Mouse (Mus musculus): ENCODE data around the gene Fbxo6. TPM values are rescaled to one million over a fixed set of nuclear protein-coding genes. Genes with fewer than 3 reads are reported as not detected.

Fbxo6 gene
- polyA plus RNA-seq, 1 experiment from 2014 or later: 16.0 TPM

DNA sequence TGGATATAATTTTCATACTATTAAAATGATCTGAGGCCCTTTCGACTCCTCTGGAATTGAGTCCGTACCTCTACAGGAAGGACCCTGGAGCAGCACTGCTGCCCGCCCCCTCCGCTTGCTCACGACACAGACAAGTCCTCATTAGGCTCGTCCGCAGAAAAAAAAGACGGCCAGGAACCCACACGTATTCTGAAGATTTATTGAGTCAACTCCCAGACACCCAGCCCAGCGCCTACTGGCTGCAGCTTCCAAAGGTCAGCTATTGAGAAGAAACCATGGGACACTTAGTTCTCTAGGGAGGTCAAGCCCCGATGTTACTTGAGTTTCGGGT is 12.2 kb downstream of the Fbxo6 start:
- Histone ChIP-seq H3K4me1 (replicated peaks) (no peaks in the 10 kb centered on the region), H3K9me3 (no peaks in the 10 kb centered on the region), H3K27me3 (replicated peaks) (peaks cover 4% of the 10 kb centered on the region; the same call in 1 of the 2 replicates), H3K4me3 (replicated peaks) (peak overlapping the region; percentile 61), H3K9ac (peak overlapping the region; percentile 41), H3K36me3 (no peaks in the 10 kb centered on the region), H3K27ac (peak overlapping the region; percentile 78; the same call in 1 of the 2 replicates), H3K4me2 (replicated peaks) (peak overlapping the region; percentile 95)
- no peak; the same call in 1 of the 2 replicates for ATAC-seq
- 2% methylated on average over 12 of the region's 12 CpGs for WGBS

- no peaks in the 10 kb centered on the region for H3K36me3 ChIP-seq
- 71% methylated on average over 8 of the region's 8 CpGs for WGBS
- H3K4me2 ChIP-seq (replicated peaks): no peak overlapping the region
- H3K27ac ChIP-seq: no peak overlapping the region
- no peak overlapping the region for H3K4me3 ChIP-seq (replicated peaks)
- ATAC-seq: no peak
- H3K27me3 ChIP-seq (replicated peaks): peaks cover 4% of the 10 kb centered on the region; the same call in 1 of the 2 replicates
- H3K4me1 ChIP-seq (replicated peaks): no peaks in the 10 kb centered on the region
- H3K9ac ChIP-seq: no peak overlapping the region
- H3K9me3 ChIP-seq: no peaks in the 10 kb centered on the region
Measured at GRCm38 (mm10) chr4:148137503-148137902, 14.4 kb downstream of the Fbxo6 start.

DNA sequence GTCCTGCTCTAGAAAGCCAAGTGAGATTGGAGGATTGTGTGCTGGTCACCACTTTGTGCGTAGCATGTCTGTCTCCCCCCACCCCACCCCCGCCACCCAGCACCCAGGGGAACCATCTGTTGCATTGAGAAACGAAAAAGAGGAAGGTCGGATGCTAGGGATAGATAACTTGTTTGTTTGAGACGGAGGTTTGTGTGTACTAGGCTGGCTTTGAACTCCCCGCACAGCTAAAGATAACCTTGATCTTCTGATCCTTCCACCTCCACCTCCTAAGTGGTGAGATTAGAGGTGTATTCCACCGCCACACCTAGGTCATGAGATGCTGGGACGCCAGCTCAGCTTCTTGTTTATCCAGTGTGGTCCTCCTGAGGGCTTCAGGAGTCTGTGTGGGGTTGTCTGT is 17.0 kb downstream of the Fbxo6 start:
- no peak for ATAC-seq
- Histone ChIP-seq H3K27me3 (replicated peaks) (peaks cover 26% of the 10 kb centered on the region), H3K9ac (no peak overlapping the region), H3K9me3 (no peaks in the 10 kb centered on the region), H3K36me3 (no peaks in the 10 kb centered on the region), H3K27ac (no peak overlapping the region), H3K4me2 (replicated peaks) (no peak overlapping the region), H3K4me3 (replicated peaks) (no peak overlapping the region), H3K4me1 (replicated peaks) (peaks cover 12% of the 10 kb centered on the region)
- 65% methylated on average over 8 of the region's 8 CpGs for WGBS

DNA sequence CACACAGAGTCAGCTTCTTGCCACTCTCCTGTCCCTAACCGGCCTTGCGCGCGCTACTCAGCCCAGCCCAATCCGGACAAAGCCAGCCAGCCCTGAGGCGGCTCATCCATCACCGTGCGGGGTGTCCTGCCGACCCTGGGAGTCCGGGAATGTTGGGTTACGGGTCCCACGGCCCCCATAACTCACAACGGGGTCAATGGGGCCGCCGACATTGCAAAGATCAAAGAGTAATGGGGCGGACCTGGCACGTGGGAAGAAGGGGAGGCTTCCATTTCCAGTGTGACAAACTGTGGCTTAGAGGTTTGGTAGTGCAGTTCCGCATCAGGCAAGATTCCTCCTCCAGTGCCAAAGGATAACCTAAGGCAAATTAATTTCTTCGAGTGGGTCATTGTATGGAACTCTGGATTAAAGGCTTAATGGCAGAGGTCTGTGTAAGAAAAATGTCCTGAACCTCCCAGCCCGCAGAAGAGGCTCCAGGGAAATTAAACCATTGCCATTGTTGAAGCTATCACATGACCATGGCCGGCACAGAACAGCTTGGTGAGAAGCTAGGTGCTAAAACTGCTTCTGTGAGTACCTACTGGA is 20.4 kb downstream of the Fbxo6 start:
- no peak overlapping the region for H3K27ac ChIP-seq
- peak overlapping the region; percentile 60 for H3K4me3 ChIP-seq (replicated peaks)
- H3K36me3 ChIP-seq: no peaks in the 10 kb centered on the region
- ATAC-seq: no peak
- H3K4me2 ChIP-seq (replicated peaks): peak overlapping the region; percentile 97
- H3K27me3 ChIP-seq (replicated peaks): peaks cover 47% of the 10 kb centered on the region
- WGBS: 2% methylated on average over 21 of the region's 21 CpGs
- peaks cover 12% of the 10 kb centered on the region for H3K4me1 ChIP-seq (replicated peaks)
- no peak overlapping the region for H3K9ac ChIP-seq
- no peaks in the 10 kb centered on the region for H3K9me3 ChIP-seq

GRCm38 (mm10) chr4:148130561-148131413 is 21.2 kb downstream of the Fbxo6 start, which contains the start of gene Draxin:
TSS of gene Draxin (minus strand) at chr4:148130698.
- H3K4me3 ChIP-seq (replicated peaks): peak within 1 kb of the TSS; percentile 60
- H3K9ac ChIP-seq: peak within 1 kb of the TSS; percentile 34
- no peaks in the 10 kb centered on the region for H3K9me3 ChIP-seq
- peak; percentile 91 for ATAC-seq
- peaks cover 12% of the 10 kb centered on the region for H3K4me1 ChIP-seq (replicated peaks)
- peaks cover 47% of the 10 kb centered on the region for H3K27me3 ChIP-seq (replicated peaks)
- under 1% methylated on average over 77 of the region's 87 CpGs for WGBS
- no peaks in the 10 kb centered on the region for H3K36me3 ChIP-seq
- H3K27ac ChIP-seq: peak within 1 kb of the TSS; percentile 44; the same call in 1 of the 2 replicates
- peak within 1 kb of the TSS; percentile 97 for H3K4me2 ChIP-seq (replicated peaks)

DNA sequence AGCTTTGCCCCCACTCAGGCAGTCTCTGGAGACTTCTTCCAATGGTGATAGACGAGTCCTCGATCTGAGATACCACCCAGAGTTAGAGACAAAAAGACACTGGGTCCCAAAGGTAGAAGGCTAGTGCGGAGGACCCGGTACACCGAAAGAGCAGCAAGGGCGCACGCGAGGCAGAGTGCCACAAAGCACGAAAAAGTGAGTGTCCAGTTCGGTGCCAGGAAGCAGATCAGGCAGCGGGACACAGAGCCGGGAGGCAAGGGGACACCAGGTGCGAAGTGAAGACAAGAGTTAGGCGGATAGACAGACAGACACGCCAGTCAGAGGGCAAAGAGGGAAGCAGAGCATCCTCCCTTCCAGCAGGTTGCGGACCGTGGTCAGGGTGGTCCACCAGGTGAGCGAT is 21.8 kb downstream of the Fbxo6 start, which contains the start of gene Mad2l2:
Mad2l2 (plus strand) TSS at position 252 of the 400 bp plus-strand sequence.
- no peaks in the 10 kb centered on the region for H3K36me3 ChIP-seq
- no peaks in the 10 kb centered on the region for H3K9me3 ChIP-seq
- WGBS: 1% methylated on average over 18 of the region's 18 CpGs
- peak within 1 kb of the TSS; percentile 34 for H3K9ac ChIP-seq
- no peak; the same call in 1 of the 2 replicates for ATAC-seq
- H3K27ac ChIP-seq: peak within 1 kb of the TSS; percentile 44; the same call in 1 of the 2 replicates
- peak within 1 kb of the TSS; percentile 97 for H3K4me2 ChIP-seq (replicated peaks)
- H3K4me1 ChIP-seq (replicated peaks): peaks cover 12% of the 10 kb centered on the region
- H3K4me3 ChIP-seq (replicated peaks): peak within 1 kb of the TSS; percentile 60
- H3K27me3 ChIP-seq (replicated peaks): peaks cover 47% of the 10 kb centered on the region

DNA sequence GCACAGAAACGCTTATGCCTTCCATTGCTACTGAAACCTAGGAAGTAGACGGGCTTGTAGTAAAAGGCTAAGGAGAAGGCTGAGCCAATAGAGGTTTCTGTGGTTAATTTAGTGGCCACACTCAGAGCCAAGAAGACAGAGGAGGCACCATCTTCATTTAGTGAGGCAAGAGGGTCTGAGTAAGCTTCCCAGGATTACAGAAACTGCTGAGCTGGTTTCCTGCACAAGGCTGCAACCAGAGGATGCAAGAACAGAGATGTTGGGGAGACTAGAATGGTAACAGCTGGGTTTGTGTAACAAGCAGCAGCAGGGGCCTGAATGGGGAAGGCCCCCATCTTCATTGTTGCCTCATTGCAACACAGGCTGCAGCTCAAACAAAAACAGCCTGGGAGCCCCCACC is 23.3 kb downstream of the Fbxo6 start:
- no peaks in the 10 kb centered on the region for H3K9me3 ChIP-seq
- ATAC-seq: no peak
- H3K27ac ChIP-seq: no peak overlapping the region
- H3K4me1 ChIP-seq (replicated peaks): peaks cover 12% of the 10 kb centered on the region
- peaks cover 47% of the 10 kb centered on the region for H3K27me3 ChIP-seq (replicated peaks)
- WGBS: 64% methylated on average over 2 of the region's 2 CpGs
- no peak overlapping the region for H3K9ac ChIP-seq
- H3K4me2 ChIP-seq (replicated peaks): no peak overlapping the region
- H3K36me3 ChIP-seq: no peaks in the 10 kb centered on the region
- H3K4me3 ChIP-seq (replicated peaks): no peak overlapping the region

DNA sequence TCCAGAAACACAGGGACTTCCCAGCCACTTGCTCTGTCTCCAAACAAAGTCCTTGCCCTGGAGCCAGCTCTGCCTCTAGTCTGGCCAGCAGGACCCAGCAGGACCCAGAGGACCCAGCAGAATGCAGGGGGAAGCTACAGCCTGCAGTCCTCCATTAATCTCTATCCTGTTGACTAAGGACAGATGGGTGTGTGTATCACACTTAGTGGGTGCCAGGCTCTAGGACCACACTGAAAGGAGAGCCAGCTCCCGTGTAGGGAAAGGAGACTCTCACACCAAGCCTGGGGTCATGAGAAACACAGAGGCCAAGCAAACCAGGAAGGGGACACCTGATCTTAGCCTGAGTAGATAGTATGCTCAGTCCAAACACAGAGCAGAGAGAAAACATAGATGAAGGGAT is 23.7 kb downstream of the Fbxo6 start:
- Histone ChIP-seq H3K4me2 (replicated peaks) (no peak overlapping the region), H3K9ac (no peak overlapping the region), H3K4me3 (replicated peaks) (no peak overlapping the region), H3K27me3 (replicated peaks) (peaks cover 47% of the 10 kb centered on the region), H3K4me1 (replicated peaks) (peaks cover 12% of the 10 kb centered on the region), H3K27ac (no peak overlapping the region), H3K36me3 (no peaks in the 10 kb centered on the region), H3K9me3 (no peaks in the 10 kb centered on the region)
- WGBS: 54% methylated on average over 1 of the region's 1 CpGs
- ATAC-seq: no peak

- Histone ChIP-seq H3K9ac (no peak overlapping the region), H3K36me3 (no peaks in the 10 kb centered on the region), H3K9me3 (no peaks in the 10 kb centered on the region), H3K4me1 (replicated peaks) (no peaks in the 10 kb centered on the region), H3K27me3 (replicated peaks) (peaks cover 2% of the 10 kb centered on the region), H3K4me3 (replicated peaks) (no peak overlapping the region), H3K27ac (no peak overlapping the region), H3K4me2 (replicated peaks) (no peak overlapping the region)
- ATAC-seq: no peak
- WGBS: 62% methylated on average over 3 of the region's 3 CpGs
Measured at GRCm38 (mm10) chr4:148122694-148123066, 29.3 kb downstream of the Fbxo6 start.

- no peak overlapping the region for H3K4me3 ChIP-seq (replicated peaks)
- 0 out of 2 replicates have a peak, but pooled peaks have one; percentile 15 for ATAC-seq
- no peak overlapping the region for H3K4me2 ChIP-seq (replicated peaks)
- no peaks in the 10 kb centered on the region for H3K9me3 ChIP-seq
- 28% methylated on average over 6 of the region's 6 CpGs for WGBS
- no peaks in the 10 kb centered on the region for H3K4me1 ChIP-seq (replicated peaks)
- H3K9ac ChIP-seq: no peak overlapping the region
- H3K36me3 ChIP-seq: no peaks in the 10 kb centered on the region
- H3K27ac ChIP-seq: no peak overlapping the region
- H3K27me3 ChIP-seq (replicated peaks): no peaks in the 10 kb centered on the region
Measured at GRCm38 (mm10) chr4:148121982-148122693, 29.8 kb downstream of the Fbxo6 start.

DNA sequence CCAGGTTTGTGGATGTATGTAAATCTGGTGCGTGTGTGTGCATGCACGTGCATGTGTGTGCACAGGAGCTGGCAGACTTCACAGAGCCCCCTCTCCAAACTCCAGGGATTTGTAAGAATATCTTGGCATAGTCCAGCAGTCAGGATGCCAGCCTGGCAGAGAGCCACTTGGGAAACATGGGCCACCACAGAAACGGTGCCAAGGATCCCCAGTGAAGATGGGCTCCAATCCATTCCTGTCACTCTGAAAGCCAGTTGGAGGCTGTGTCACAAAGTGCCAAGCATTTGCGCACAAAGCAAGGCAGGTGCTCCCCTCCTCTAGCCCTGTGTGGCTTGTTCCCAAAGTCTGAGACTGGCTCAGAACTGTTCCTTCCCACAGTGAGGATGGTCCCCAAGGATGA is 30.6 kb downstream of the Fbxo6 start:
- Histone ChIP-seq H3K4me2 (replicated peaks) (no peak overlapping the region), H3K4me1 (replicated peaks) (no peaks in the 10 kb centered on the region), H3K27me3 (replicated peaks) (no peaks in the 10 kb centered on the region), H3K9me3 (no peaks in the 10 kb centered on the region), H3K27ac (no peak overlapping the region), H3K4me3 (replicated peaks) (no peak overlapping the region), H3K36me3 (no peaks in the 10 kb centered on the region), H3K9ac (no peak overlapping the region)
- no peak for ATAC-seq
- whole genome bisulfite sequencing: 82% methylated on average over 4 of the region's 4 CpGs

- no peak overlapping the region for H3K27ac ChIP-seq
- ATAC-seq: no peak
- no peaks in the 10 kb centered on the region for H3K9me3 ChIP-seq
- H3K36me3 ChIP-seq: no peaks in the 10 kb centered on the region
- H3K27me3 ChIP-seq (replicated peaks): no peaks in the 10 kb centered on the region
- 76% methylated on average over 9 of the region's 9 CpGs for WGBS
- H3K4me1 ChIP-seq (replicated peaks): peaks cover 2% of the 10 kb centered on the region
- no peak overlapping the region for H3K4me3 ChIP-seq (replicated peaks)
- no peak overlapping the region for H3K9ac ChIP-seq
- no peak overlapping the region for H3K4me2 ChIP-seq (replicated peaks)
Measured at GRCm38 (mm10) chr4:148120555-148120954, 31.4 kb downstream of the Fbxo6 start.

Measured in intestine, embryonic 15.5 days (tissue).